Mouse (Mus musculus) natural killer cell, adult 2 months (primary cell): ENCODE results near the gene Clstn3.

Experiments used
- DNase-seq, 2 experiments: peaks; one replicate each; pipeline ENCODE4 v3.0.0; 2022; ENCODE audit warnings: low spot score in 2 of 2

Gene Clstn3

GRCm38 (mm10) chr6:124448959-124449667 is 15.5 kb downstream of the Clstn3 start:
- no peak for DNase-seq

GRCm38 (mm10) chr6:124448186-124448852 is 16.3 kb downstream of the Clstn3 start:
- no peak for DNase-seq

GRCm38 (mm10) chr6:124447356-124447755 is 17.2 kb downstream of the Clstn3 start:
- no peak for DNase-seq

GRCm38 (mm10) chr6:124446459-124446858 is 18.1 kb downstream of the Clstn3 start:
- DNase-seq, result no peak

GRCm38 (mm10) chr6:124446024-124446423 is 18.6 kb downstream of the Clstn3 start:
- no peak for DNase-seq

GRCm38 (mm10) chr6:124443338-124443737 is 21.3 kb downstream of the Clstn3 start:
- no peak for DNase-seq

GRCm38 (mm10) chr6:124436245-124436644 is 28.3 kb downstream of the Clstn3 start:
- no peak for DNase-seq

- DNase-seq, result no peak
Observed at GRCm38 (mm10) chr6:124435173-124435572, 29.4 kb downstream of the Clstn3 start.

- DNase-seq, result no peak
Observed at GRCm38 (mm10) chr6:124433688-124434324, 30.8 kb downstream of the Clstn3 start.

- no peak for DNase-seq
Observed at GRCm38 (mm10) chr6:124430784-124431495, 33.7 kb downstream of the Clstn3 start.

GRCm38 (mm10) chr6:124430379-124430778 is 34.2 kb downstream of the Clstn3 start:
- DNase-seq, result no peak

- no peak for DNase-seq
Observed at GRCm38 (mm10) chr6:124427791-124428576, 36.6 kb downstream of the Clstn3 start.

GRCm38 (mm10) chr6:124427289-124427688 is 37.3 kb downstream of the Clstn3 start:
- no peak for DNase-seq

GRCm38 (mm10) chr6:124426604-124427003 is 38.0 kb downstream of the Clstn3 start:
- DNase-seq, result no peak

- no peak for DNase-seq
Observed at GRCm38 (mm10) chr6:124425523-124425922, 39.1 kb downstream of the Clstn3 start.

GRCm38 (mm10) chr6:124425042-124425441 is 39.6 kb downstream of the Clstn3 start:
- peak in 1 of 2 experiments; percentile 11 for DNase-seq

- DNase-seq, result no peak
Observed at GRCm38 (mm10) chr6:124424068-124424498, 40.5 kb downstream of the Clstn3 start.

- DNase-seq, result no peak
Observed at GRCm38 (mm10) chr6:124418686-124419085, 45.9 kb downstream of the Clstn3 start.

GRCm38 (mm10) chr6:124415347-124416088 is 49.1 kb downstream of the Clstn3 start:
- DNase-seq, result peak; percentile 69 to 78

- DNase-seq, result peak; percentile 81 to 88
Observed at GRCm38 (mm10) chr6:124414927-124415325, 49.7 kb downstream of the Clstn3 start, which contains the start of gene Pex5. Gene Pex5, minus strand, starts transcription at chr6:124415067.
